In genomic region chr7:29418231-29418630, GRCm38 (mm10) we compare ENCODE assay signal across 15 mouse cellular contexts.
DNase-seq lines count a peak whose midpoint lies in the region; ATAC-seq lines count a peak whose summit lies in the region.
"Had no signal": no experiment of that assay in that cellular context is flagged by ENCODE, and none has a peak within 500 bp of the region (broad histone marks: within the 10 kb centered on the region; RNA-seq: fewer than 3 reads in every experiment).

No protein-coding gene starts in this region.

- H3K27ac ChIP-seq in intestine, embryonic 15.5 days: no peak overlapping the region
- H3K27ac ChIP-seq: heart, adult 2 months had no signal

- 45% methylated on average over 6 of the region's 6 CpGs for WGBS in intestine, embryonic 15.5 days

- H3K9me3 ChIP-seq in intestine, embryonic 15.5 days: no peaks in the 10 kb centered on the region

- DNase-seq in NIH3T3 (ENCODE audit: low read depth): peak; percentile 18
- peak; percentile 45 to 54 for DNase-seq in kidney, postnatal 36 days
- peak; percentile 68 to 84 for DNase-seq in lung, postnatal 4 days
- DNase-seq in embryo, embryonic 10.5 days (ENCODE audit: low spot score): no peak
- no peak for DNase-seq in urinary bladder, postnatal 10 days (ENCODE audit: low spot score)
- DNase-seq in heart, adult 9 months (ENCODE audit: low spot score in 2 of 2): no peak
- DNase-seq: cerebellum, adult 11 months; heart, adult 2 months; heart, postnatal 36 days; layer of hippocampus, postnatal 36 days; liver; thymus, postnatal 14 days had no signal

- ATAC-seq in intestine, embryonic 15.5 days: peak; percentile 72
- ATAC-seq: inflammation-experienced regulatory T-cells, adult 6 months had no signal

- H3K4me2 ChIP-seq in intestine, embryonic 15.5 days (replicated peaks): no peak overlapping the region

- H3K4me1 ChIP-seq in intestine, embryonic 15.5 days (replicated peaks): peaks cover 27% of the 10 kb centered on the region

- H3K36me3 ChIP-seq in intestine, embryonic 15.5 days: no peaks in the 10 kb centered on the region

- H3K27me3 ChIP-seq in intestine, embryonic 15.5 days (replicated peaks): no peaks in the 10 kb centered on the region

- no peak overlapping the region for H3K4me3 ChIP-seq in intestine, embryonic 15.5 days (replicated peaks)
- H3K4me3 ChIP-seq: heart, adult 2 months; megakaryocyte, embryonic 14.5 days had no signal

- no peak overlapping the region for H3K9ac ChIP-seq in intestine, embryonic 15.5 days

Comparison
In these comparisons a context has a peak if more than half of its experiments do, and no peak if none do; other contexts are left out.
1. DNase-seq: peak in NIH3T3 (single experiment), kidney, postnatal 36 days (2 of 2) and lung, postnatal 4 days (2 of 2); none in embryo, embryonic 10.5 days (single experiment), urinary bladder, postnatal 10 days (single experiment) and heart, adult 9 months (0 of 2).